Mouse (Mus musculus) ES-Bruce4 (cell line): ENCODE measurements around the gene Degs1. TPM values are rescaled to one million over a fixed set of nuclear protein-coding genes. Genes with fewer than 3 reads are reported as not detected.

Experiments
- H3K27ac ChIP-seq: 2 replicates; pipeline ENCODE4 v1.5.1; 2012; ENCODE audit warnings: low read length, inconsistent platforms; ENCODE audit not compliant: insufficient read depth
- H3K27me3 ChIP-seq: 2 replicates; pipeline ENCODE4 v1.6.1; 2012; ENCODE audit warnings: mild to moderate bottlenecking, low read length, inconsistent platforms; ENCODE audit not compliant: control insufficient read depth, poor library complexity, insufficient read depth, severe bottlenecking
- H3K36me3 ChIP-seq: 2 replicates; pipeline ENCODE4 v1.6.1; 2012; ENCODE audit warnings: inconsistent platforms, mild to moderate bottlenecking, low read length, moderate library complexity; ENCODE audit not compliant: control insufficient read depth, poor library complexity, insufficient read depth, severe bottlenecking
- H3K4me1 ChIP-seq: one replicate; pipeline ENCODE4 v1.8.1; 2011; ENCODE audit warnings: low read length; ENCODE audit not compliant: control insufficient read depth, insufficient read depth
- H3K4me3 ChIP-seq: 2 replicates; pipeline ENCODE4 v1.5.1; 2011; ENCODE audit warnings: low read depth, mild to moderate bottlenecking, low read length
- H3K9ac ChIP-seq: 2 replicates; pipeline ENCODE4 v1.6.1; 2012; ENCODE audit warnings: low read depth, mild to moderate bottlenecking, inconsistent platforms; ENCODE audit not compliant: poor library complexity, severe bottlenecking
- H3K9me3 ChIP-seq: replicated peaks from 2 replicates; pipeline ENCODE4 v1.6.1; 2012; ENCODE audit warnings: mild to moderate bottlenecking, low read length, inconsistent platforms; ENCODE audit not compliant: control insufficient read depth, poor library complexity, insufficient read depth, severe bottlenecking
- CTCF ChIP-seq: IDR thresholded peaks from one replicate; pipeline ENCODE4 v1.8.1; 2011; ENCODE audit warnings: low read depth, low read length
- EP300 ChIP-seq: IDR thresholded peaks from 2 replicates; pipeline ENCODE4 v1.6.1; 2011; ENCODE audit warnings: low read depth, low read length; ENCODE audit not compliant: insufficient read depth
- POLR2A ChIP-seq: IDR thresholded peaks from one replicate; pipeline ENCODE4 v1.8.1; 2011; ENCODE audit warnings: low read length; ENCODE audit not compliant: insufficient read depth
- polyA plus RNA-seq: library from polyadenylated mRNA; stranded (reverse); fragments of >200 nt; gene quantifications from 2 replicates; pipeline ENCODE4 v1.2.4, GENCODE M21; 2011; ENCODE audit warnings: low read depth; ENCODE audit not compliant: missing spikeins, insufficient read depth, insufficient read length

Gene Degs1
- polyA plus RNA-seq, 1 experiment, result 127 TPM

- peaks cover 5% of the 10 kb centered on the region for H3K36me3 ChIP-seq
- no peak overlapping the region for H3K27ac ChIP-seq
- H3K4me1 ChIP-seq, result no peaks in the 10 kb centered on the region
- no peak overlapping the region for H3K4me3 ChIP-seq
- H3K9ac ChIP-seq, result no peak overlapping the region
- H3K27me3 ChIP-seq, result no peaks in the 10 kb centered on the region
- 0 out of 2 replicates have a peak, but pooled peaks cover 2% of the 10 kb centered on the region for H3K9me3 ChIP-seq
- no peak for TF ChIP-seq POLR2A
- no peak for TF ChIP-seq EP300
- peak; percentile 54 for TF ChIP-seq CTCF
Measured at GRCm38 (mm10) chr1:182311376-182311775, 28.8 kb upstream of the Degs1 start.

GRCm38 (mm10) chr1:182310316-182310715 is 27.7 kb upstream of the Degs1 start:
- H3K36me3 ChIP-seq, result no peaks in the 10 kb centered on the region; the same call in 1 of the 2 replicates
- H3K9ac ChIP-seq, result no peak overlapping the region
- no peak overlapping the region for H3K27ac ChIP-seq
- no peak overlapping the region for H3K4me3 ChIP-seq
- H3K9me3 ChIP-seq, result 0 out of 2 replicates have a peak, but pooled peaks cover 2% of the 10 kb centered on the region
- TF ChIP-seq EP300 (no peak), CTCF (no peak), POLR2A (no peak)
- no peaks in the 10 kb centered on the region for H3K4me1 ChIP-seq
- no peaks in the 10 kb centered on the region for H3K27me3 ChIP-seq

- TF ChIP-seq POLR2A (no peak), EP300 (no peak), CTCF (no peak)
- H3K9me3 ChIP-seq, result 0 out of 2 replicates have a peak, but pooled peaks cover 2% of the 10 kb centered on the region
- H3K9ac ChIP-seq, result no peak overlapping the region
- H3K36me3 ChIP-seq, result no peaks in the 10 kb centered on the region
- no peak overlapping the region for H3K27ac ChIP-seq
- H3K4me1 ChIP-seq, result no peaks in the 10 kb centered on the region
- H3K27me3 ChIP-seq, result no peaks in the 10 kb centered on the region
- H3K4me3 ChIP-seq, result no peak overlapping the region
Measured at GRCm38 (mm10) chr1:182309403-182309802, 26.8 kb upstream of the Degs1 start.

- no peaks in the 10 kb centered on the region for H3K36me3 ChIP-seq
- no peaks in the 10 kb centered on the region for H3K9me3 ChIP-seq
- no peak overlapping the region for H3K9ac ChIP-seq
- H3K27me3 ChIP-seq, result no peaks in the 10 kb centered on the region
- no peak overlapping the region for H3K4me3 ChIP-seq
- no peak overlapping the region for H3K27ac ChIP-seq
- peaks cover 1% of the 10 kb centered on the region for H3K4me1 ChIP-seq
- TF ChIP-seq CTCF, result no peak
- no peak for TF ChIP-seq EP300
- no peak for TF ChIP-seq POLR2A
Measured at GRCm38 (mm10) chr1:182302916-182303315, 20.3 kb upstream of the Degs1 start.

GRCm38 (mm10) chr1:182302176-182302870 is 19.7 kb upstream of the Degs1 start:
- H3K4me1 ChIP-seq, result peaks cover 1% of the 10 kb centered on the region
- TF ChIP-seq CTCF (no peak), POLR2A (no peak), EP300 (no peak)
- no peak overlapping the region for H3K4me3 ChIP-seq
- H3K9ac ChIP-seq, result no peak overlapping the region
- H3K9me3 ChIP-seq, result no peaks in the 10 kb centered on the region
- H3K27ac ChIP-seq, result no peak overlapping the region
- H3K36me3 ChIP-seq, result no peaks in the 10 kb centered on the region
- H3K27me3 ChIP-seq, result no peaks in the 10 kb centered on the region

GRCm38 (mm10) chr1:182297821-182298220 is 15.2 kb upstream of the Degs1 start:
- H3K9ac ChIP-seq, result no peak overlapping the region
- H3K4me1 ChIP-seq, result peaks cover 1% of the 10 kb centered on the region
- H3K27me3 ChIP-seq, result no peaks in the 10 kb centered on the region
- no peak overlapping the region for H3K27ac ChIP-seq
- H3K9me3 ChIP-seq, result 0 out of 2 replicates have a peak, but pooled peaks cover 3% of the 10 kb centered on the region
- no peak for TF ChIP-seq EP300
- TF ChIP-seq POLR2A, result no peak
- no peak for TF ChIP-seq CTCF
- no peak overlapping the region for H3K4me3 ChIP-seq
- no peaks in the 10 kb centered on the region for H3K36me3 ChIP-seq
